Mouse (Mus musculus) spleen, adult 2 months (tissue): ENCODE results near the gene Tmem151b. TPM values are rescaled to one million over a fixed set of nuclear protein-coding genes. Genes with fewer than 3 reads are reported as not detected.

Experiments used
- DNase-seq, 2 experiments: peaks; one replicate each; pipeline versions ENCODE4 v3.0.0 to v3.0.0-alpha.2; 2012 to 2021; ENCODE audit warnings: low spot score in 2 of 2, low read depth in 1 of 2
- H3K27ac ChIP-seq: fragments of 200-500 bp; 2 replicates; pipeline ENCODE4 v1.5.1; 2012; ENCODE audit warnings: low read length, inconsistent platforms; ENCODE audit not compliant: insufficient read depth
- H3K27me3 ChIP-seq: fragments of 200-500 bp; 2 replicates; pipeline ENCODE4 v1.6.1; 2012; ENCODE audit warnings: mild to moderate bottlenecking, moderate library complexity, low read length, inconsistent platforms; ENCODE audit not compliant: control insufficient read depth, insufficient read depth
- H3K36me3 ChIP-seq: fragments of 200-500 bp; 2 replicates; pipeline ENCODE4 v1.6.1; 2012; ENCODE audit warnings: mild to moderate bottlenecking, low read length, inconsistent platforms; ENCODE audit not compliant: control insufficient read depth, insufficient read depth
- H3K4me1 ChIP-seq: fragments of 200-500 bp; 2 replicates; pipeline ENCODE4 v1.6.1; 2011; ENCODE audit warnings: inconsistent platforms; ENCODE audit not compliant: control insufficient read depth, insufficient read depth, insufficient read length
- H3K4me3 ChIP-seq: fragments of 200-500 bp; 2 replicates; pipeline ENCODE4 v1.5.1; 2011; ENCODE audit warnings: mild to moderate bottlenecking, inconsistent platforms; ENCODE audit not compliant: insufficient read depth, insufficient read length; ENCODE audit errors: extremely low read depth
- CTCF ChIP-seq: fragments of 200-500 bp; IDR thresholded peaks from 2 replicates; pipeline ENCODE4 v1.5.1; 2011; ENCODE audit warnings: mild to moderate bottlenecking, inconsistent platforms; ENCODE audit not compliant: insufficient read depth, insufficient read length, insufficient replicate concordance; ENCODE audit errors: extremely low read depth
- POLR2A ChIP-seq: fragments of 200-500 bp; IDR thresholded peaks from 2 replicates; pipeline ENCODE4 v1.6.1; 2011; ENCODE audit warnings: low read depth, low read length, inconsistent platforms
- WGBS: fragments of 180-500 bp; shearing (Covaris S2); methylation state at CpG from one replicate; pipeline ENCODE4 v1.1.7; 2018; 5-methylcytosine and 5-hydroxymethylcytosine counted together
- polyA plus RNA-seq: library from polyadenylated mRNA; depleted of rRNA; stranded (reverse); fragments of >200 nt; gene quantifications from 2 replicates; pipeline ENCODE4 v1.2.3, GENCODE M21; 2012

Gene Tmem151b
- polyA plus RNA-seq, 1 experiment = 2.3 TPM

GRCm38 (mm10) chr17:45556514-45557245 is 7.2 kb upstream of the Tmem151b start:
- H3K4me3 ChIP-seq = peak overlapping the region; percentile 97
- WGBS = 9% methylated on average over 3 of the region's 3 CpGs
- peaks cover 20% of the 10 kb centered on the region for H3K36me3 ChIP-seq
- no peaks in the 10 kb centered on the region for H3K27me3 ChIP-seq
- H3K27ac ChIP-seq = peak overlapping the region; percentile 89
- peak in 1 of 2 experiments; percentile 53 for DNase-seq
- TF ChIP-seq CTCF (no peak), POLR2A (peak; percentile 33; the same call in 1 of the 2 replicates)
- H3K4me1 ChIP-seq = peaks cover 9% of the 10 kb centered on the region; the same call in 1 of the 2 replicates

GRCm38 (mm10) chr17:45556107-45556489 is 6.6 kb upstream of the Tmem151b start:
- H3K36me3 ChIP-seq = peaks cover 17% of the 10 kb centered on the region
- peaks cover 9% of the 10 kb centered on the region; the same call in 1 of the 2 replicates for H3K4me1 ChIP-seq
- no peaks in the 10 kb centered on the region for H3K27me3 ChIP-seq
- WGBS = 1% methylated on average over 14 of the region's 14 CpGs
- H3K27ac ChIP-seq = peak overlapping the region; percentile 89
- TF ChIP-seq CTCF (no peak), POLR2A (no peak)
- DNase-seq = no peak
- peak overlapping the region; percentile 97 for H3K4me3 ChIP-seq

GRCm38 (mm10) chr17:45555452-45556106 is 6.1 kb upstream of the Tmem151b start, which contains the start of gene Nfkbie:
Gene Nfkbie (plus strand): TSS chr17:45555703.
- DNase-seq = peak; percentile 90 to 99
- no peaks in the 10 kb centered on the region for H3K27me3 ChIP-seq
- WGBS = under 1% methylated on average over 45 of the region's 45 CpGs
- H3K36me3 ChIP-seq = peaks cover 14% of the 10 kb centered on the region
- peak; percentile 83 for TF ChIP-seq POLR2A
- TF ChIP-seq CTCF = no peak
- peak within 1 kb of the TSS; percentile 97 for H3K4me3 ChIP-seq
- H3K27ac ChIP-seq = peak within 1 kb of the TSS; percentile 89
- peaks cover 9% of the 10 kb centered on the region; the same call in 1 of the 2 replicates for H3K4me1 ChIP-seq

GRCm38 (mm10) chr17:45554420-45554819 is 4.9 kb upstream of the Tmem151b start:
- no peak overlapping the region for H3K4me3 ChIP-seq
- no peak overlapping the region for H3K27ac ChIP-seq
- DNase-seq = no peak
- H3K27me3 ChIP-seq = peaks cover 4% of the 10 kb centered on the region
- peaks cover 9% of the 10 kb centered on the region; the same call in 1 of the 2 replicates for H3K4me1 ChIP-seq
- WGBS = 45% methylated on average over 1 of the region's 1 CpGs
- TF ChIP-seq CTCF (no peak), POLR2A (no peak)
- H3K36me3 ChIP-seq = peaks cover 9% of the 10 kb centered on the region

GRCm38 (mm10) chr17:45553065-45553464 is 3.6 kb upstream of the Tmem151b start:
- H3K27ac ChIP-seq = no peak overlapping the region
- peaks cover 13% of the 10 kb centered on the region for H3K27me3 ChIP-seq
- H3K4me3 ChIP-seq = no peak overlapping the region
- H3K4me1 ChIP-seq = peaks cover 5% of the 10 kb centered on the region; the same call in 1 of the 2 replicates
- no peaks in the 10 kb centered on the region for H3K36me3 ChIP-seq
- no peak for DNase-seq
- no peak for TF ChIP-seq POLR2A
- TF ChIP-seq CTCF = no peak
- 92% methylated on average over 3 of the region's 3 CpGs for WGBS

GRCm38 (mm10) chr17:45551816-45552451 is 2.5 kb upstream of the Tmem151b start:
- no peak overlapping the region for H3K4me3 ChIP-seq
- H3K27ac ChIP-seq = no peak overlapping the region
- 13% methylated on average over 8 of the region's 8 CpGs for WGBS
- peaks cover 5% of the 10 kb centered on the region; the same call in 1 of the 2 replicates for H3K4me1 ChIP-seq
- no peaks in the 10 kb centered on the region for H3K36me3 ChIP-seq
- H3K27me3 ChIP-seq = peaks cover 13% of the 10 kb centered on the region
- peak in 1 of 2 experiments; percentile 80 for DNase-seq
- TF ChIP-seq POLR2A = no peak
- TF ChIP-seq CTCF = peak; percentile 95; the same call in 1 of the 2 replicates
